8 mouse cellular contexts compared by ENCODE assay signal in the genomic region with DNA sequence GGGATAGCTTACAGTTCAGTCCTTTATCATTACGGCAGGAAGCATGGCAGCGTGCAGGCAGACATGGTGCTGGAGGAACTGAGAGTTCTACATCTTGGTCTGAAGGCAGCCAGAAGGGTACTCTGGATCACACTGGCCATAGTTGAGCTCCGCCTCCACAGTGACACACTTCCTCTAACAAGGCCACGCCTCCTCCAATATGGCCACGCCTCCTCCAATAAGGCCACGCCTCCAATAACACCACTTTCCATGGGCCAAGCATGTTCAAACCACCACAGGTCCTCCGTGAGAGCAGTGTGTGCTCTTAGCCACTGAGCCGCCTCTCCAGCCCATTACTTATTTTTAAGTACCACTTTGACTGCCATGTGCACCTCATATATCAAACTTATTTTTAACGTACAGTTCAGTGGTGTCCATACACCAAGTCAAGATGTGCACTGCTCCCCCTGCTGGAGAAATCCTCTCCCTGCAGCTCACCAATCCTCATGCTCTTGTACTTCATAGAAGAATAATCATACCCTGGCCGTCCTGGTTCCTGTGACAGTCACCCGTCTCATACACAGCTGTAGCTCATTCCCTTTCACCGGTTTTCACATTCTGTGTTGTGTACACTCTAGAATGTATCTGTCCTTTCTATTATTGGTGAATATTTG.
A peak's percentile ranks its signal among the peaks of the same experiment; 100 is the strongest.
DNase-seq lines count a peak whose midpoint lies in the region; ATAC-seq lines count a peak whose summit lies in the region.

No protein-coding gene starts in this region.

- no peak for ATAC-seq in activated CD4-positive, CD25-positive, alpha-beta regulatory T cell, adult 4 months
- no peak for ATAC-seq in inflammation-experienced regulatory T-cells, adult 6 months

- peak; percentile 4 to 6 for DNase-seq in heart, postnatal 36 days
- no peak for DNase-seq in heart, postnatal 25 days (ENCODE audit: low spot score)
- DNase-seq in right cerebral cortex, adult 2 months (ENCODE audit: low spot score in 2 of 2): peak; percentile 23 to 32
- DNase-seq in right cerebral cortex, postnatal 4 days: no peak
- peak; percentile 30 for DNase-seq in embryo, embryonic 10.5 days (ENCODE audit: low spot score)
- DNase-seq in thymus, postnatal 4 days: peak; percentile 53

- intact Hi-C loops in heart, postnatal 36 days (cut with DNase I): no loop called here
- intact Hi-C loops in heart, postnatal 25 days (cut with DNase I): no loop called here

Comparison
In these comparisons a context has a peak if more than half of its experiments do, and no peak if none do; other contexts are left out.
1. DNase-seq: peak in heart, postnatal 36 days (2 of 2), right cerebral cortex, adult 2 months (2 of 2), embryo, embryonic 10.5 days (single experiment) and thymus, postnatal 4 days (single experiment); none in heart, postnatal 25 days (single experiment) and right cerebral cortex, postnatal 4 days (single experiment).